Mouse (Mus musculus) heart, postnatal 10 days (tissue): ENCODE results near the gene Tufm. TPM values are rescaled to one million over a fixed set of nuclear protein-coding genes. Genes with fewer than 3 reads are reported as not detected.

Source experiments
- total RNA-seq, 2 experiments: library from RNA; stranded (reverse); gene quantifications; 2 replicates each; pipeline ENCODE4 v1.2.3; 2021

Gene Tufm
- total RNA-seq, 2 experiments from 2014 or later = 245 to 251 TPM

Other genes starting within 250 kb of the Tufm start
- gene Sbk1, start 214.7 kb upstream of the Tufm start, total RNA-seq = 10 to 100 TPM; 68.7 to 77.1 TPM
- 1 to 10 TPM in 1 of 2 experiments, under 1 TPM in 1; 0.84 to 1.6 TPM for gene Lat, start 117.8 kb upstream of the Tufm start, total RNA-seq
- 10 to 100 TPM; 34.8 to 41.2 TPM for gene Spns1, start 109.9 kb upstream of the Tufm start, total RNA-seq
- 1 to 10 TPM; 6.1 to 7.0 TPM for gene Nfatc2ip, start 90.6 kb upstream of the Tufm start, total RNA-seq
- 1 to 10 TPM in 1 of 2 experiments, under 1 TPM in 1; 0.50 to 1.2 TPM for gene Cd19, start 72.5 kb upstream of the Tufm start, total RNA-seq
- gene Rabep2, start 58.6 kb upstream of the Tufm start, total RNA-seq = 10 to 100 TPM; 10.9 to 12.5 TPM
- gene Atp2a1, start 24.3 kb upstream of the Tufm start, total RNA-seq = under 1 TPM; 0.77 to 0.82 TPM
- gene Sh2b1, start 11.9 kb upstream of the Tufm start, total RNA-seq = 10 to 100 TPM; 46.1 to 46.7 TPM
- gene Atxn2l, start 16.1 kb downstream of the Tufm start, total RNA-seq = 10 to 100 TPM; 54.2 to 54.5 TPM
- gene Eif3c, start 79.0 kb downstream of the Tufm start, total RNA-seq = 100 to 1,000 TPM; 149 to 159 TPM
- under 1 TPM; 0.69 to 0.81 TPM for gene Apobr, start 97.6 kb downstream of the Tufm start, total RNA-seq
- gene Cln3, start 98.5 kb downstream of the Tufm start, total RNA-seq = 10 to 100 TPM; 14.7 to 16.6 TPM
- not detected for gene Il27, start 107.6 kb downstream of the Tufm start, total RNA-seq
- gene Nupr1, start 143.5 kb downstream of the Tufm start, total RNA-seq = 10 to 100 TPM in 1 of 2 experiments, 1 to 10 TPM in 1; 7.2 to 10.5 TPM
- 10 to 100 TPM; 26.0 to 32.0 TPM for gene Sgf29, start 161.9 kb downstream of the Tufm start, total RNA-seq
- 10 to 100 TPM; 12.0 to 32.5 TPM for gene Sult1a1, start 189.1 kb downstream of the Tufm start, total RNA-seq
- gene Bola2, start 208.0 kb downstream of the Tufm start, total RNA-seq = 10 to 100 TPM; 50.7 to 59.8 TPM
- gene Slx1b, start 208.4 kb downstream of the Tufm start, total RNA-seq = 1 to 10 TPM; 6.1 to 8.0 TPM
- 10 to 100 TPM; 12.7 to 14.6 TPM for gene Coro1a, start 220.4 kb downstream of the Tufm start, total RNA-seq